Mouse (Mus musculus): Measurements from ENCODE around the gene Zfhx3.

Zfhx3 gene

GRCm38 (mm10) chr8:108599558-108599957 is 657.1 kb downstream of the Zfhx3 start:
- DNase-seq, result peak; percentile 19

- DNase-seq, result no peak
These were observed 666.2 kb downstream of the Zfhx3 start for GRCm38 (mm10) chr8:108608678-108609077.

- DNase-seq, result peak; percentile 10
These were observed 666.7 kb downstream of the Zfhx3 start for GRCm38 (mm10) chr8:108609114-108609513.

GRCm38 (mm10) chr8:108611141-108611674 is 668.8 kb downstream of the Zfhx3 start:
- no peak for DNase-seq

GRCm38 (mm10) chr8:108611792-108612413 is 669.5 kb downstream of the Zfhx3 start:
- peak; percentile 20 for DNase-seq

- DNase-seq, result peak; percentile 14
These were observed 670.4 kb downstream of the Zfhx3 start for GRCm38 (mm10) chr8:108612815-108613214.

GRCm38 (mm10) chr8:108613280-108613679 is 670.8 kb downstream of the Zfhx3 start:
- DNase-seq, result no peak

GRCm38 (mm10) chr8:108621296-108621695 is 678.9 kb downstream of the Zfhx3 start:
- DNase-seq, result no peak

GRCm38 (mm10) chr8:108623660-108624059 is 681.2 kb downstream of the Zfhx3 start:
- DNase-seq, result no peak

- DNase-seq, result no peak
These were observed 683.2 kb downstream of the Zfhx3 start for GRCm38 (mm10) chr8:108625571-108626120.

GRCm38 (mm10) chr8:108631069-108631468 is 688.6 kb downstream of the Zfhx3 start:
- no peak for DNase-seq

- DNase-seq, result no peak
These were observed 691.8 kb downstream of the Zfhx3 start for GRCm38 (mm10) chr8:108634282-108634681.

- DNase-seq, result no peak
These were observed 695.4 kb downstream of the Zfhx3 start for GRCm38 (mm10) chr8:108637887-108638286.

GRCm38 (mm10) chr8:108645660-108646059 is 703.2 kb downstream of the Zfhx3 start:
- no peak for DNase-seq

- DNase-seq, result peak; percentile 32
These were observed 705.1 kb downstream of the Zfhx3 start for GRCm38 (mm10) chr8:108647556-108647955.

- DNase-seq, result no peak
These were observed 706.5 kb downstream of the Zfhx3 start for GRCm38 (mm10) chr8:108648993-108649392.

GRCm38 (mm10) chr8:108650837-108651236 is 708.4 kb downstream of the Zfhx3 start:
- peak; percentile 6 for DNase-seq

GRCm38 (mm10) chr8:108661486-108662093 is 719.1 kb downstream of the Zfhx3 start:
- no peak for DNase-seq

GRCm38 (mm10) chr8:108662766-108663165 is 720.3 kb downstream of the Zfhx3 start:
- DNase-seq, result no peak

GRCm38 (mm10) chr8:108671939-108672515 is 729.6 kb downstream of the Zfhx3 start:
- no peak for DNase-seq

GRCm38 (mm10) chr8:108675001-108675525 is 732.6 kb downstream of the Zfhx3 start:
- DNase-seq, result no peak

GRCm38 (mm10) chr8:108689694-108690093 is 747.2 kb downstream of the Zfhx3 start:
- DNase-seq, result no peak

Data from kidney, adult 18-20 months (tissue).